ENCODE assay signal across 8 mouse cellular contexts in the genomic region with DNA sequence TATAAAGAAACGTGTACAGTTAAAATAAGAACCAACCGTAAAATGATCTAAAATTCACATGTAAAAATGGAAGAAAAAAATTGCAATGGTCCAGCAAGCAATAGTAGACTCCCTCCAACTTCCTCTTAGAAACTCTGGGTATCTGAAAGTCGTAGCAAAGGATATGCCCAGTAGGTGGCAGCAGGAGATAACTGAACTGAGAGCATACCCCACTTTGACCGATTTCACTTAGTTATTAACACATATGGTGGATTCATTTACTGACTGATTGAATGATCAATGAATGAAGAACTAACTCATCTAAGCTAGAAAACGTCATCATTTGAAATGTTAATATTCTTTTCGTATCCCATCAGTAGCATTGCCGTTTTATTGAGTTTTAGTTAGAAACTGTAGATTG.
DNase-seq lines count a peak whose midpoint lies in the region; ATAC-seq and TF ChIP-seq lines count a peak whose summit lies in the region.

No protein-coding gene starts in this region.

- peak; percentile 75 for ATAC-seq in Patski
- 0 out of 2 replicates have a peak, but pooled peaks have one; percentile 60 for ATAC-seq in limb, embryonic 12.5 days (ENCODE audit: insufficient number of reproducible peaks, insufficient read depth, low FRiP score, low TSS enrichment, low read depth)
- peak; percentile 78; the same call in 1 of the 2 replicates for ATAC-seq in neural tube, embryonic 15.5 days (ENCODE audit: low FRiP score)

- H3K9me3 ChIP-seq in limb, embryonic 12.5 days = no peaks in the 10 kb centered on the region
- no peaks in the 10 kb centered on the region for H3K9me3 ChIP-seq in neural tube, embryonic 15.5 days (replicated peaks)

- in situ Hi-C loops in Patski (cut with MboI; ENCODE audit: low pct_unique_long_range_greater_than_20kb) = loop anchor here (5.0 to 10.0 kb wide), 2 partner anchors 427 to 644 kb away; no protein-coding TSS in a partner anchor

- 27% methylated on average over 7 of the region's 7 CpGs for WGBS in limb, embryonic 12.5 days
- WGBS in neural tube, embryonic 15.5 days = 26% methylated on average over 7 of the region's 7 CpGs

- TF ChIP-seq CTCF in Patski (IDR thresholded peaks at IDR 0.05) = peak; percentile 72

- H3K9ac ChIP-seq in limb, embryonic 12.5 days (replicated peaks) = no peak overlapping the region
- H3K9ac ChIP-seq in neural tube, embryonic 15.5 days (replicated peaks) = no peak overlapping the region

- H3K27ac ChIP-seq in limb, embryonic 12.5 days = no peak overlapping the region
- H3K27ac ChIP-seq in neural tube, embryonic 15.5 days (replicated peaks) = no peak overlapping the region

- intact Hi-C loops in gastrocnemius, postnatal 14 days (cut with DNase I; ENCODE audit: low total_unique reads) = no loop called here

- no peak overlapping the region for H3K4me3 ChIP-seq in limb, embryonic 12.5 days (replicated peaks)
- H3K4me3 ChIP-seq in neural tube, embryonic 15.5 days (replicated peaks) = no peak overlapping the region

- no peak overlapping the region for H3K4me2 ChIP-seq in limb, embryonic 12.5 days
- H3K4me2 ChIP-seq in neural tube, embryonic 15.5 days = no peak overlapping the region

- no peaks in the 10 kb centered on the region for H3K27me3 ChIP-seq in Patski
- no peaks in the 10 kb centered on the region for H3K27me3 ChIP-seq in limb, embryonic 12.5 days
- H3K27me3 ChIP-seq in neural tube, embryonic 15.5 days (replicated peaks) = no peaks in the 10 kb centered on the region

- CTCF ChIA-PET in Patski (lab: Charles Lee) = interaction anchor here (0.6 to 2.0 kb wide), 9 partner anchors 9 to 645 kb away, joined by 3 to 5 read pairs (median 3); partner anchors contain the start of gene Bcl2l14

- H3K36me3 ChIP-seq in limb, embryonic 12.5 days = no peaks in the 10 kb centered on the region
- H3K36me3 ChIP-seq in neural tube, embryonic 15.5 days = no peaks in the 10 kb centered on the region

- H3K4me1 ChIP-seq in limb, embryonic 12.5 days (replicated peaks) = no peaks in the 10 kb centered on the region
- H3K4me1 ChIP-seq in neural tube, embryonic 15.5 days = no peaks in the 10 kb centered on the region

- POLR2A ChIA-PET in Patski (lab: Charles Lee) = interaction anchor here (0.9 kb wide), 1 partner anchor 297 kb away, joined by 3 read pairs; no protein-coding TSS in a partner anchor

- DNase-seq in 416B (ENCODE audit: low read depth) (peak; percentile 94), Patski (ENCODE audit: low read depth, low spot score) (no peak)
- peak; percentile 53 to 80 for DNase-seq in cerebellum, postnatal 25 days
- DNase-seq in gastrocnemius, postnatal 14 days = peak; percentile 64
- DNase-seq in kidney, adult 8-10 months = peak; percentile 66 to 87
- peak; percentile 13 to 18 for DNase-seq in thymus, adult 18-20 months
